Mouse (Mus musculus): ENCODE data around the gene Gm4869.

GRCm38 (mm10) chr5:140396166-140396940, 49.1 kb upstream of the Gm4869 start:
- TF ChIP-seq POLR2A (IDR thresholded peaks at IDR 0.05; ENCODE audit: borderline replicate concordance, control insufficient read depth, low read depth, low read length): no peak
- peak; percentile 69 for TF ChIP-seq CTCF (IDR thresholded peaks at IDR 0.05; ENCODE audit: control insufficient read depth, insufficient read depth, low read length)

All from bone marrow, adult 2 months (tissue).